In the genomic region with DNA sequence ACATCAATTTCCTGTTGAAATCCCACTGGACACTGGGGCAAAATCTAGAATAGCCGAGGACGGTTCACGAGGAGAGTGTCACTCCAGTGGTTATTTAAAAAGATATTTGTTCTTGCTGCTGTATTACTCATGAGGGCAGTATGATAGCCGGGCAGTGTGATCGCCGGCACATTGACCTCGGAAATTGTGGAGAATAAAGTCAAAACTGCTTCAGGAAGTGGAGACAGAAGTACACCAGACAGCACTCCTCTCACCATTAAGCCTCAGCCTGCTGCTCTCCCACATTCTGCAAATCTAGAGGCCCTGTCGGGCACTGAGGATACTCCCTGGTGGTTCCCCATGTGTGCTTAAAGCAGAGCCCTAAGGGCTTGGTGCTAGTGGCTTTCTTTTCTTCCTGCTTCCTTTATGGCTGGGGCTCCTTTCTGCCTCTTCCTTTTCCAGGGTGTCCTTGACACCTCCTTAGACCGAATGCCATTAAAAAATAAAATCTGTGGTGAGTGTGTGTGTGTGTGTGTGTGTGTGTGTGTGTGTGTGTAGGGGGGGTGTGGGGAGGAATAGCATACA, we compare ENCODE assay signal across 14 mouse cellular contexts.
A peak's percentile ranks its signal among the peaks of the same experiment; 100 is the strongest.
DNase-seq lines count a peak whose midpoint lies in the region; ATAC-seq lines count a peak whose summit lies in the region.
"Had no signal": no experiment of that assay in that cellular context is flagged by ENCODE, and none has a peak within 500 bp of the region (broad histone marks: within the 10 kb centered on the region; RNA-seq: fewer than 3 reads in every experiment).

No protein-coding gene starts in this region.

- peaks cover 15% of the 10 kb centered on the region for H3K27me3 ChIP-seq in forebrain, embryonic 10.5 days (ENCODE audit: poor library complexity, severe bottlenecking)
- no peaks in the 10 kb centered on the region for H3K27me3 ChIP-seq in forebrain, embryonic 15.5 days
- no peaks in the 10 kb centered on the region for H3K27me3 ChIP-seq in hindbrain, embryonic 14.5 days (ENCODE audit: control insufficient read depth, insufficient read depth, low read length)
- H3K27me3 ChIP-seq in hindbrain, embryonic 11.5 days (ENCODE audit: control insufficient read depth, insufficient read depth, low read length) = no peaks in the 10 kb centered on the region
- H3K27me3 ChIP-seq in neural tube, embryonic 13.5 days = no peaks in the 10 kb centered on the region
- H3K27me3 ChIP-seq: forebrain, embryonic 13.5 days had no signal

- no peaks in the 10 kb centered on the region for H3K9me3 ChIP-seq in forebrain, embryonic 10.5 days
- H3K9me3 ChIP-seq in forebrain, embryonic 15.5 days = no peaks in the 10 kb centered on the region
- no peaks in the 10 kb centered on the region for H3K9me3 ChIP-seq in hindbrain, embryonic 14.5 days (ENCODE audit: control insufficient read depth, low read length)
- H3K9me3 ChIP-seq in hindbrain, embryonic 11.5 days (ENCODE audit: control insufficient read depth, low read length) = no peaks in the 10 kb centered on the region
- no peaks in the 10 kb centered on the region for H3K9me3 ChIP-seq in neural tube, embryonic 13.5 days
- H3K9me3 ChIP-seq: forebrain, embryonic 13.5 days had no signal

- no peaks in the 10 kb centered on the region for H3K36me3 ChIP-seq in forebrain, embryonic 10.5 days (replicated peaks)
- no peaks in the 10 kb centered on the region for H3K36me3 ChIP-seq in forebrain, embryonic 15.5 days
- H3K36me3 ChIP-seq in hindbrain, embryonic 14.5 days (replicated peaks; ENCODE audit: control insufficient read depth, insufficient read depth) = no peaks in the 10 kb centered on the region
- no peaks in the 10 kb centered on the region for H3K36me3 ChIP-seq in hindbrain, embryonic 11.5 days (ENCODE audit: control insufficient read depth, insufficient read depth, low read length)
- H3K36me3 ChIP-seq in neural tube, embryonic 13.5 days = no peaks in the 10 kb centered on the region

- no peak for DNase-seq in forebrain, embryonic 10.5 days (ENCODE audit: extremely low spot score, low spot score)
- DNase-seq in hindbrain, embryonic 14.5 days (ENCODE audit: low spot score) = no peak
- DNase-seq in hindbrain, embryonic 11.5 days (ENCODE audit: low spot score) = no peak
- DNase-seq in neural tube, embryonic 10.5 days (ENCODE audit: extremely low spot score, low spot score) = no peak
- no peak for DNase-seq in spleen, postnatal 10 days (ENCODE audit: low spot score in 2 of 2)
- no peak for DNase-seq in thymus, postnatal 25 days
- DNase-seq: cerebellum, adult 18-20 months; gastrocnemius, postnatal 25 days; lung, postnatal 36 days; right cerebral cortex, postnatal 25 days had no signal

- ATAC-seq in forebrain, embryonic 15.5 days (replicated peaks) = no peak
- no peak for ATAC-seq in hindbrain, embryonic 14.5 days (ENCODE audit: low FRiP score)
- ATAC-seq in hindbrain, embryonic 11.5 days (ENCODE audit: low FRiP score) = no peak
- no peak for ATAC-seq in neural tube, embryonic 13.5 days (ENCODE audit: low read depth)
- ATAC-seq: forebrain, embryonic 13.5 days; inflammation-experienced regulatory T-cells, adult 6 months had no signal

- 0 out of 2 replicates have a peak overlapping the region, but pooled peaks have one; percentile 35 for H3K27ac ChIP-seq in forebrain, embryonic 10.5 days
- H3K27ac ChIP-seq in forebrain, embryonic 15.5 days (replicated peaks) = no peak overlapping the region
- H3K27ac ChIP-seq in hindbrain, embryonic 14.5 days = 0 out of 2 replicates have a peak overlapping the region, but pooled peaks have one; percentile 12
- H3K27ac ChIP-seq in hindbrain, embryonic 11.5 days (ENCODE audit: low read depth, low read length) = no peak overlapping the region
- 0 out of 2 replicates have a peak overlapping the region, but pooled peaks have one; percentile 28 for H3K27ac ChIP-seq in neural tube, embryonic 13.5 days (replicated peaks)
- H3K27ac ChIP-seq: forebrain, embryonic 13.5 days had no signal

- 79% methylated on average over 9 of the region's 9 CpGs for WGBS in forebrain, embryonic 10.5 days
- 81% methylated on average over 9 of the region's 9 CpGs for WGBS in forebrain, embryonic 15.5 days
- 62% methylated on average over 9 of the region's 9 CpGs for WGBS in hindbrain, embryonic 14.5 days
- WGBS in hindbrain, embryonic 11.5 days = 68% methylated on average over 9 of the region's 9 CpGs
- 68% methylated on average over 9 of the region's 9 CpGs for WGBS in neural tube, embryonic 13.5 days

- no peak overlapping the region for H3K4me3 ChIP-seq in forebrain, embryonic 10.5 days
- H3K4me3 ChIP-seq in forebrain, embryonic 15.5 days = no peak overlapping the region
- H3K4me3 ChIP-seq in hindbrain, embryonic 14.5 days (replicated peaks; ENCODE audit: low read length) = no peak overlapping the region
- H3K4me3 ChIP-seq in hindbrain, embryonic 11.5 days (ENCODE audit: low read depth, low read length) = no peak overlapping the region
- no peak overlapping the region for H3K4me3 ChIP-seq in neural tube, embryonic 13.5 days
- H3K4me3 ChIP-seq: forebrain, embryonic 13.5 days had no signal

- H3K4me2 ChIP-seq in forebrain, embryonic 15.5 days (replicated peaks) = no peak overlapping the region
- H3K4me2 ChIP-seq in hindbrain, embryonic 14.5 days (replicated peaks) = no peak overlapping the region
- no peak overlapping the region for H3K4me2 ChIP-seq in hindbrain, embryonic 11.5 days (replicated peaks; ENCODE audit: low read depth, low read length)
- no peak overlapping the region for H3K4me2 ChIP-seq in neural tube, embryonic 13.5 days
- H3K4me2 ChIP-seq: forebrain, embryonic 13.5 days had no signal

- no peak overlapping the region for H3K9ac ChIP-seq in forebrain, embryonic 15.5 days (replicated peaks)
- no peak overlapping the region for H3K9ac ChIP-seq in hindbrain, embryonic 14.5 days
- no peak overlapping the region for H3K9ac ChIP-seq in hindbrain, embryonic 11.5 days (ENCODE audit: low read depth, low read length)
- no peak overlapping the region for H3K9ac ChIP-seq in neural tube, embryonic 13.5 days
- H3K9ac ChIP-seq: forebrain, embryonic 13.5 days had no signal

- peaks cover 27% of the 10 kb centered on the region for H3K4me1 ChIP-seq in forebrain, embryonic 10.5 days
- H3K4me1 ChIP-seq in forebrain, embryonic 15.5 days = peaks cover 7% of the 10 kb centered on the region
- peaks cover 6% of the 10 kb centered on the region for H3K4me1 ChIP-seq in hindbrain, embryonic 14.5 days (replicated peaks; ENCODE audit: control insufficient read depth, insufficient read depth, low read length)
- 0 out of 2 replicates have a peak, but pooled peaks cover 2% of the 10 kb centered on the region for H3K4me1 ChIP-seq in hindbrain, embryonic 11.5 days (replicated peaks; ENCODE audit: control insufficient read depth, insufficient read depth, low read length)
- peaks cover 12% of the 10 kb centered on the region for H3K4me1 ChIP-seq in neural tube, embryonic 13.5 days (replicated peaks)

Comparison
In these comparisons a context has a peak if more than half of its experiments do, and no peak if none do; other contexts are left out.
1. H3K27ac ChIP-seq: peak in forebrain, embryonic 10.5 days (single experiment), hindbrain, embryonic 14.5 days (single experiment) and neural tube, embryonic 13.5 days (single experiment); none in forebrain, embryonic 15.5 days (single experiment) and hindbrain, embryonic 11.5 days (single experiment).